ENCODE assay signal across 8 mouse cellular contexts in genomic region chr4:150758467-150759237, GRCm38 (mm10).
DNase-seq lines count a peak whose midpoint lies in the region; ATAC-seq lines count a peak whose summit lies in the region.

No protein-coding gene starts in this region.

- no peak overlapping the region for H3K4me2 ChIP-seq in intestine, embryonic 16.5 days (ENCODE audit: low read depth, low read length)

- H3K4me1 ChIP-seq in embryonic facial prominence, embryonic 10.5 days: peaks cover 32% of the 10 kb centered on the region
- peaks cover 16% of the 10 kb centered on the region for H3K4me1 ChIP-seq in intestine, embryonic 16.5 days (ENCODE audit: control insufficient read depth, insufficient read depth, low read length)
- peaks cover 28% of the 10 kb centered on the region for H3K4me1 ChIP-seq in midbrain, embryonic 10.5 days

- 8% methylated on average over 15 of the region's 15 CpGs for WGBS in embryonic facial prominence, embryonic 10.5 days
- WGBS in intestine, embryonic 16.5 days: 19% methylated on average over 15 of the region's 15 CpGs
- 21% methylated on average over 15 of the region's 15 CpGs for WGBS in midbrain, embryonic 10.5 days

- H3K27ac ChIP-seq in embryonic facial prominence, embryonic 10.5 days (replicated peaks): peak overlapping the region; percentile 89
- peak overlapping the region; percentile 69 for H3K27ac ChIP-seq in intestine, embryonic 16.5 days (ENCODE audit: low read length)
- peak overlapping the region; percentile 79 for H3K27ac ChIP-seq in midbrain, embryonic 10.5 days (replicated peaks)

- H3K9me3 ChIP-seq in embryonic facial prominence, embryonic 10.5 days: 0 out of 2 replicates have a peak, but pooled peaks cover 4% of the 10 kb centered on the region
- H3K9me3 ChIP-seq in intestine, embryonic 16.5 days (ENCODE audit: control insufficient read depth, low read length): no peaks in the 10 kb centered on the region
- peaks cover 3% of the 10 kb centered on the region; the same call in 1 of the 2 replicates for H3K9me3 ChIP-seq in midbrain, embryonic 10.5 days (replicated peaks)

- no peaks in the 10 kb centered on the region for H3K27me3 ChIP-seq in embryonic facial prominence, embryonic 10.5 days (replicated peaks; ENCODE audit: low read depth, poor library complexity, severe bottlenecking)
- no peaks in the 10 kb centered on the region for H3K27me3 ChIP-seq in intestine, embryonic 16.5 days (replicated peaks; ENCODE audit: control insufficient read depth, insufficient read depth, low read length)
- no peaks in the 10 kb centered on the region for H3K27me3 ChIP-seq in midbrain, embryonic 10.5 days (ENCODE audit: low read depth, poor library complexity, severe bottlenecking)

- DNase-seq in embryonic facial prominence, embryonic 10.5 days (ENCODE audit: low spot score): peak; percentile 78
- DNase-seq in midbrain, embryonic 10.5 days (ENCODE audit: low spot score): peak; percentile 62
- DNase-seq in left cerebral cortex, adult 8-10 months (ENCODE audit: low spot score in 2 of 2): no peak
- DNase-seq in adrenal gland, postnatal 36 days: no peak
- DNase-seq in gastrocnemius, postnatal 36 days: no peak
- DNase-seq in right cerebral cortex, adult 18-20 months: no peak

- peak overlapping the region; percentile 42 for H3K4me3 ChIP-seq in embryonic facial prominence, embryonic 10.5 days
- H3K4me3 ChIP-seq in intestine, embryonic 16.5 days (ENCODE audit: low read length): no peak overlapping the region
- H3K4me3 ChIP-seq in midbrain, embryonic 10.5 days: peak overlapping the region; percentile 37

- peak; percentile 54; the same call in 1 of the 2 replicates for ATAC-seq in common myeloid progenitor, adult 5-6 weeks (replicated peaks; ENCODE audit: low read depth, poor library complexity, severe bottlenecking)
- ATAC-seq in intestine, embryonic 16.5 days: peak; percentile 65

- intact Hi-C loops in gastrocnemius, postnatal 36 days (cut with DNase I): no loop called here

- no peaks in the 10 kb centered on the region for H3K36me3 ChIP-seq in embryonic facial prominence, embryonic 10.5 days (replicated peaks)
- no peaks in the 10 kb centered on the region for H3K36me3 ChIP-seq in intestine, embryonic 16.5 days (ENCODE audit: control insufficient read depth, insufficient read depth, low read length)
- H3K36me3 ChIP-seq in midbrain, embryonic 10.5 days: no peaks in the 10 kb centered on the region

- H3K9ac ChIP-seq in intestine, embryonic 16.5 days (ENCODE audit: low read depth, low read length): peak overlapping the region; percentile 52

Comparison
In these comparisons a context has a peak if more than half of its experiments do, and no peak if none do; other contexts are left out.
1. DNase-seq: peak in embryonic facial prominence, embryonic 10.5 days (single experiment) and midbrain, embryonic 10.5 days (single experiment); none in left cerebral cortex, adult 8-10 months (0 of 2), adrenal gland, postnatal 36 days (0 of 2), gastrocnemius, postnatal 36 days (0 of 2) and right cerebral cortex, adult 18-20 months (single experiment).
2. Peak in every context shown above with its lines, with median percentiles within 50 percentile points of each other: H3K27ac ChIP-seq.